Mouse (Mus musculus): ENCODE measurements around the gene Fam161a.
"Not testable (repeated sequence)": the region's sequence is repeated elsewhere in the genome, so short reads cannot be mapped to it uniquely, and the experiment has no call there.

Gene Fam161a

DNA sequence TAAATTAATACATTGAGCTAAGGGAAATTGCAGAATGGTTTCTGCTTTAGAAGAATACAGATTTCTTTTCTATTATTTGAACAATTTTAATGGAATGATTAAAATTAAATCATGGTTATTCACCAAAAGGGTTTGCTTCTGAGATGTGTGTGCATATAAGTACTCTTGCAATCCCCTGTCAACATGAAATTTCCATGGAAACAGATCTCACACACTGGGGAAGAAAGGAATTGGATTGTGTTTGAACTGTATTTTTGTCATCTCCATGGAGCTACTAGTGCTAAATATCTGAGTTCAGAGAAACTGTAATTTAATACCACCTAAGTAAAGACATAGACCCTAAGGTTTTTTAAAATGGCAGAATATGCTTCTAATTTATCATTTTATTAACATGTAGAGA is 42.3 kb downstream of the Fam161a start:
- DNase-seq (ENCODE audit: low spot score), result no peak

- no peak for DNase-seq (ENCODE audit: low spot score)
These were observed 45.0 kb downstream of the Fam161a start for GRCm38 (mm10) chr11:23052353-23052752.

DNA sequence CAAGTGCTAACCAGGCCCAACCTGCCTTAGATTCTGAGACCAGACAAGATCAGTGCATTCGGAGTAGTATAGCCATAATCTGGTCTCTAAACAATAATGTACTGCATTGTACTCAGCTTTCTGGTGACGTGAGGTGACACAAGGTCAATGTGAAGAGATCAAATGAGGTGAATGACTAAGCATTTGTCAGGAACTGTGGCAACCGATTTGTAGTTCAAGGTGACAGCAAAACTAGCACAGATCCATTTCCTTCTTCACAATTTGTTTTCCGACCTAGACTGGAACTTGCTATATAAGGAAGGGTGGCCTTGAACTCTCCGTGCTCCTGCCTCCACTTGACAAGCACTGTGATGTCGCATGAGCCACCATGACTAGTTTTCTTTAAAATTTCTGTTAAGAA is 55.8 kb downstream of the Fam161a start:
- DNase-seq (ENCODE audit: low spot score), result no peak

DNA sequence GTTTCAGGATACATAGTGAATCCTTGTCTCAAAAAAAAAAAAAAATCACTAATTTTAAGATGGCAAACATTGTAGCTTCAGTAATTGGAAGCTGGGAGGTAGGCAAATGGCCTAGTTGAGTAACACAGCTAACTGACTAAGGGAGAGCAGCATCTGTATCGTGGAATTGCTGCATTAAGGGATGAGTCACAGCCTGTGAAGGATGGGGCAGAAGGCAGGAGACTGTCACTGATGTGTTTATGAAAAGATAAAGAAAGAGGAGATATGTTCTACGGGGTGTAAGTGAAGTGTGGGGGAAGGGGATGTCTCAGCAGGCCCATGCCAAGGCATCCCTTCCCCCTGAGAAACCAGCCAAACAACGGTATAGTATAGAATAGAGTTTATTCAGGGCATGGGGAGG is 56.5 kb downstream of the Fam161a start:
- no peak for DNase-seq (ENCODE audit: low spot score)

DNA sequence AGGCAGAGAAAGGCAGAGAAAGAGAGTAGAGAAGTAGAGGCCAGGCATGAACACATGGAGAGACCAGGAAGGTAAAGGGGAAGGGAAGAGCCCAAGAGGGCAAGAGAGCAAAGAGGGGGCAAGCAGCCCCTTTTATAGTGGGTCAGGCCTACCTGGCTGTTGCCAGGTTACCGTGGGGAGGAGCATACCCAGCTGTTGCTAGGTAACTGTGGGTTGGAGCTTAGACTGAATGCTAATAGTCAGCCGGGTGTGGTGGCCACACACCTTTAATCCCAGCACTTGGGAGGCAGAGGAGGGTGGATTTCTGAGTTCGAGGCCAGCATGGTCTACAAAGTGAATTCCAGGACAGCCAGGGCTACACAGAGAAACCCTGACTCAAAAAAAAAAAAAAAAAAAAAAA is 56.9 kb downstream of the Fam161a start:
- DNase-seq (ENCODE audit: low spot score), result not testable (repeated sequence)

DNA sequence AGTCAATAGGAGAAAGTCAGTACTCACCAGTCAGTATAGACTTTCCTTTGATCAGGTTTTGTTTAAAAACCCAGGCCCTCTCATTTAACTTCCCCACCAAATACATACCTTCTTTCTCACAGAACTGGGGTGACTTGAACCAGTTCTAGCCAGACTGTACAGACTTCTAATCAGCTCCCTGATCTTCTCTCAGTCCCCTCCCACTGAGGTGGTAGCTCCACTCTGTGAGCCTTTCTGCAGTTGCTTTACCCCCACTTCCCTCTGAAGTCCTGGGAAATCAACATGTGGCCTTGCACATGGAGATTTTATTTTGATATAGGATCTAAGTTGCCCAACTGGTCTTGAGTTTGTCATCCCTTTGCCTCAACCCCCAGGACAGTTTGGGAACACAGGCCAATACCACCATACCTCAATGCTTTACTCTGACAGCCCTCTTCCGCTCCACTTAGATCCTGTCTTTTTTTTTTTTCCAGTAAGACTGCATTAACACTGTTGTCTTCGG is 57.9 kb downstream of the Fam161a start:
- no peak for DNase-seq (ENCODE audit: low spot score)

DNA sequence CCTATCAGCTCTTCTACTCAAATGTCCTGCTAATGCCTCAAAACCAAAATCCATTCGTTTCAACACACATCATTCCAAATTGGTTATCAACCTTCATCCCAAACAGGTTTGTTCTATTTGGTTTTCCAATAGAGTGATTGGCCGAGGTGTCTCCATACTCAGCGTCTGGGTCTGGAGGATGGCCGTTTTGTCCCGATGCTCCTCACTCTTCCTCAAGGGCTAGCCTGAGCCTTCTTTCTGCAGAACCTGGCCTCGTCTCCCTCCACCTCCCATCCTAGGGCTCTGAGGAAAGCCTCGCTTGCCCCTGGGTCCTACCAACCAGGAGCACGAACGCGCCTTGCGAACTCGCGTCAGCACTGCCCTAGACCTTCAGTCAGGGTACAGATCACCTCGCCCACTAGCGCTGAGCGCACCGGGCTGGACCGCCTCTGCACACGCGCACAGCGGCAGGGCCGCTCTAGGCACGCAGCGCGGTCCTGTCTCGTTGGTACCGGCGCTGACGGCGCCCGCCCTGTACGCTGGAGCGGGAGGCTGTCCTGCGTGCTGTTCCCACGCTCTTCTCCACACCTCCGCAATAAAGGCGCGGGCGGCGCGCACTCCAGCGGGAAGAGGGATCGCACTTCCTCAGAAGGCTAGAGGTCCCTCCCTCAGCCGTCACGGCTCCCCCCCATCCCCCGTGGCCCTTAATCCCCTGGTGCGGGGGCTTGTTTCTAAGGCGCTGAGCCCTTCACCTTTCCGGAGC is 60.2 kb downstream of the Fam161a start:
- DNase-seq (ENCODE audit: low spot score), result peak; percentile 96

GRCm38 (mm10) chr11:23068201-23068600 is 60.9 kb downstream of the Fam161a start:
- no peak for DNase-seq (ENCODE audit: low spot score)

DNA sequence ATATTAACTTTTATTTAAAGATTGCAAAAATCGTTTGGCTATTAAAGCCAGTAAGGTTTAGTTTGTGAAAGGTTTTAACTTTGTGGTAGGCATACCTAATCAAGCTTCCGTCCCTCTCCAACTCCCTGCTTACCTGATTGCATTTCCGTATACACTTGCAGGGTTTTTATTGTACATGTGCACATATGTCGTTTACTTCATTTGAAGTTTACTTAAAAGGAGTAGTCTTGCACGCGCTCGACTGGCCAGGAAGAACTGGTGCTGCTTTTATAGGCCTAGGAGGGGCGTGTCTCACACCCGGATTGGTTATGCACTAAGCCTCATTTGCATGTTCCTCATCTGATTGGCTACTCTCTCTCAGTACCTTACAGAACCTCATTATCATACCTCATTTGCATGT is 61.7 kb downstream of the Fam161a start:
- DNase-seq (ENCODE audit: low spot score), result not testable (repeated sequence)

- DNase-seq (ENCODE audit: low spot score), result no peak
These were observed 67.5 kb downstream of the Fam161a start for GRCm38 (mm10) chr11:23074841-23075240.

GRCm38 (mm10) chr11:23078541-23078940 is 71.2 kb downstream of the Fam161a start:
- DNase-seq (ENCODE audit: low spot score), result no peak

All from embryo, embryonic 10 days (tissue).